Mouse (Mus musculus) C3H10T1/2 (cell line): ENCODE results near the gene Pld3. TPM values are rescaled to one million over a fixed set of nuclear protein-coding genes. Genes with fewer than 3 reads are reported as not detected.

Experiments used
- polyA plus RNA-seq, 2 experiments: library from polyadenylated mRNA; unstranded; fragments of >200 nt; fragmentation: generic; extraction: Trizol; gene quantifications; one replicate each; pipeline ENCODE4 v1.2.1; 2012; ENCODE audit warnings: missing spikeins in 2 of 2

The Pld3 gene
- polyA plus RNA-seq, result 100 to 1,000 TPM in 1 of 2 experiments, 10 to 100 TPM in 1; 25.5 to 115 TPM

GRCm38 (mm10) chr7:27552931-27553513 lies at the start of gene Pld3, which contains the start of gene 2310022A10Rik:
TSS of gene Pld3 (minus strand) at chr7:27553218.
TSS of gene 2310022A10Rik (plus strand) at chr7:27553233.

GRCm38 (mm10) chr7:27591266-27592216 lies 38.5 kb upstream of the Pld3 start, which contains the start of gene Akt2:
TSS of gene Akt2 (plus strand) at chr7:27591552.

DNA sequence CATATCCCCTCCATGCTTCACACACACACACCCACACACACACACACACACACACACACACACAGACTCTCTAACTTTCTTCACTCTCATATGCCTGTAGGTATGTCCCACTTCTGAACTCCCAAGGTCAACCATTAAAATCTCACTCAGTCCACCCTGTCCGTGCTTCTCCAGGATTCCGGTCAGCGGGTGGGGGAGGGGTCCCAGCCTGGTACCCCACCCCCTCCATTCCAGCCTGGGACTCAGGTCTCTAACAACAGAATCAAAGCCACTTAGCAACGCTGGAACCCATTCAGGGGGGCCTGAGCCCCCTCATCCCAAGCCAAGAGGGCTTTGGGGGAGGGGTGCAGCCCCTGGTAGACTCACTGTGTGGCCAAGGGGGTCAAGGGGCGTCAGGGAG lies 30.1 kb downstream of the Pld3 start, which contains the start of gene Hipk4:
TSS of gene Hipk4 (plus strand) at position 301 of the 400 bp plus-strand sequence.

GRCm38 (mm10) chr7:27499036-27499435 lies 54.0 kb downstream of the Pld3 start, which contains the start of gene Prx:
TSS of gene Prx (plus strand) at chr7:27499324.

DNA sequence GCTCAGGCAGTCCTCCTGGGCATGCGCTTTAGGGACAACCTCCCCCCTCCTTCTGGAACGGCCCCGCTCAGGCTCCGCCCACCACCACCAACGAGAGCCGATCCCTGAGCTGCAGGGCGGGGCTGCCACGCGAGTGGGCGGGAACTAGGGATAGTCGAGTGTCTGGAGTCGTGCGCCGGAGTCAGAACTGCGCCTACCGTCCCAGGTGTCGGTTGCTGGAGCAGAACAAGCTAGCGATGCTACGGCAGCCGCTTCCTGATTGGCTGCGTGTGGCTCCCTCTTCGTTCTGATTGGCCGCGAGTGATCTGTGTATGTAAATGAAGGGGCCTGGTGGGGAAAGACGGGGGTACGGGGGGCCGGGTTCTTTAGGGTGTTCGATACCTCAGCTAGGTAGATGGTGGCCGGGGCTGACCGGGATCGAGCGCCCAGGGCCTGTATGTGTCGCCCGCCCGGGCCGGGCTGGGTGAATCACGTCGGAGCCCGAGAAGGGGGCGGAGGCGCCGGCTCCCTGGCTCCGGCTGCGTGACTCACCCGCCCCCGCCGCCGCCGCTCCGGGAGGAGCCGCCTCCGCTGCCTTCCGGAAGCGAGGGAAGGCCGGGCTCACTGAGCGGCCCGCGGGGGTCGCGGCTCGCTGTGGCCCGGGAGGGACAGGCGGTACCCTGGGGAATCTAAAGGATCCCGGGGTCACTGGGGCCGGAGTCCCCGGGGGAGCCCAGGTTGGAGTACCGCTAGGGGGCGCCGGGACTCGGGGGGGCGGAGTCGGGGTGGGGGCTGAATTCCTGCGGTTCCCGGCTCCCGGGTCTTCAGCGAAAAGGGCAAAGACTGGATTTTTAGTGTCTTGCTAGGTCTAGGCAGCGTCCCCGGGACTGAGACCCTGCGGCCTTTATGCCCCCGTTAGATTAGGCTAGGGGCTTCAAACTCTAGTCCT lies 66.0 kb downstream of the Pld3 start, which contains the start of gene Sertad1:
TSS of gene Sertad1 (plus strand) at position 141 of the 928 bp plus-strand sequence.

Other genes with a start within 250 kb of the Pld3 start
- 10 to 100 TPM in 1 of 2 experiments, under 1 TPM in 1; 0.42 to 10.0 TPM for gene Ltbp4, start 215.5 kb downstream of the Pld3 start, polyA plus RNA-seq
- 10 to 100 TPM; 23.0 to 28.8 TPM for gene Shkbp1, start 197.2 kb downstream of the Pld3 start, polyA plus RNA-seq
- not detected for gene Gm20479, start 195.8 kb downstream of the Pld3 start, polyA plus RNA-seq
- under 1 TPM; 0.14 to 0.55 TPM for gene Sptbn4, start 105.5 kb downstream of the Pld3 start, polyA plus RNA-seq
- 100 to 1,000 TPM in 1 of 2 experiments, 10 to 100 TPM in 1; 86.0 to 169 TPM for gene Blvrb, start 105.2 kb downstream of the Pld3 start, polyA plus RNA-seq
- 10 to 100 TPM; 10.3 to 28.6 TPM for gene Sertad3, start 79.5 kb downstream of the Pld3 start, polyA plus RNA-seq
- gene Sertad1, start 66.3 kb downstream of the Pld3 start, polyA plus RNA-seq, result 10 to 100 TPM; 78.0 to 83.1 TPM
- gene Prx, start 53.9 kb downstream of the Pld3 start, polyA plus RNA-seq, result 1 to 10 TPM; 1.3 to 6.9 TPM
- gene Hipk4, start 30.0 kb downstream of the Pld3 start, polyA plus RNA-seq, result 1 to 10 TPM in 1 of 2 experiments, under 1 TPM in 1; 0.06 to 2.7 TPM
- 10 to 100 TPM; 11.0 to 14.0 TPM for gene 2310022A10Rik, start within 50 bp of the Pld3 start, polyA plus RNA-seq
- gene Akt2, start 38.3 kb upstream of the Pld3 start, polyA plus RNA-seq, result 100 to 1,000 TPM in 1 of 2 experiments, 10 to 100 TPM in 1; 65.5 to 179 TPM
- gene Ttc9b, start 100.7 kb upstream of the Pld3 start, polyA plus RNA-seq, result under 1 TPM; 0.05 to 0.26 TPM
- gene Map3k10, start 121.4 kb upstream of the Pld3 start, polyA plus RNA-seq, result 10 to 100 TPM; 33.6 to 34.0 TPM
- gene Zfp607b, start 136.1 kb upstream of the Pld3 start, polyA plus RNA-seq, result 1 to 10 TPM in 1 of 2 experiments, under 1 TPM in 1; 0.02 to 1.1 TPM
- 1 to 10 TPM in 1 of 2 experiments, under 1 TPM in 1; 0.19 to 2.0 TPM for gene Zfp60, start 178.2 kb upstream of the Pld3 start, polyA plus RNA-seq